Mouse (Mus musculus): ENCODE measurements around the gene Arg1. TPM values are rescaled to one million over a fixed set of nuclear protein-coding genes. Genes with fewer than 3 reads are reported as not detected.

The Arg1 gene
- polyA plus RNA-seq, 1 experiment, result 0.05 TPM

DNA sequence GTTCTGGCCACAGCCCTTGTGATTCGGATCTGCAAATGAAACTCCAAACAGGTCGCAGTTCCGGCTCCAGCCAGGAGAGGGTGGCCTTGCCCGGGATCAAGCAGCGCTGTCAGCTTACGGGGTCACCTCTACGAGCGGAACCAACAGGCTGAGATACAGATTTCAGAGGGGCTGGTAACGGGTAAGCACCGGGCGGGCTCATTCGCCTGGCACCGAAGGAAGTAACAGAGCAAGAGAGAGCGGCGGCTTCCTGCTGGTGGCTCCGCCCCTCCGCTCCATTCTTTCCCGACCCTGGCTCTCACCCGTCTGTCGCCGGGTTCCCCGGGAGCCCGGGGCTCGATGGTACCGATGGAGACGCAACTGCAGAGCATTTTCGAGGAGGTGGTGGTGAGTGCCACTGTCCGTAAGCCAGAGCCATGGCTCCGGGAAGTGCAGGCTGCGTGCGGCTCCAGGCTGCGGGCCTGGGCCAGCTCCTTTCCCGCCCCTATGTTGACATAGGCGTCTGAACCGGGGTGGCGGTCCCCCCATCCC, 57.5 kb downstream of the Arg1 start, which contains the start of gene Med23:
Med23 (plus strand) TSS at position 227 of the 531 bp plus-strand sequence.
- H3ac ChIP-seq (ENCODE audit: control insufficient read depth, insufficient read length, low read depth), result peak within 1 kb of the TSS; percentile 97
- no peaks in the 10 kb centered on the region for H3K27me3 ChIP-seq (ENCODE audit: control insufficient read depth, insufficient read depth, insufficient read length)
- H3K36me3 ChIP-seq (ENCODE audit: control insufficient read depth, insufficient read depth), result peaks cover 25% of the 10 kb centered on the region
- TF ChIP-seq MYOG (IDR thresholded peaks at IDR 0.05; ENCODE audit: control insufficient read depth, extremely low read depth, insufficient read length), result no peak
- no peak for TF ChIP-seq USF1 (IDR thresholded peaks at IDR 0.05; ENCODE audit: low read depth)
- TF ChIP-seq MAX (IDR thresholded peaks at IDR 0.05), result peak; percentile 85
- TF ChIP-seq FOSL1 (IDR thresholded peaks at IDR 0.05; ENCODE audit: insufficient read depth, low read length, poor library complexity, severe bottlenecking), result no peak
- TF ChIP-seq CEBPB (IDR thresholded peaks at IDR 0.05; ENCODE audit: low read depth), result no peak
- TF ChIP-seq MYOD1 (IDR thresholded peaks at IDR 0.05; ENCODE audit: control insufficient read depth, insufficient read length, low read depth), result peak; percentile 22
- peak; percentile 78 for TF ChIP-seq CTCF (IDR thresholded peaks at IDR 0.05; ENCODE audit: control insufficient read depth, insufficient read depth, insufficient read length)
- peaks cover 8% of the 10 kb centered on the region for H3K79me3 ChIP-seq (ENCODE audit: low read depth)
- peaks cover 23% of the 10 kb centered on the region for H3K79me2 ChIP-seq (ENCODE audit: control insufficient read depth, insufficient read depth)
- peak within 1 kb of the TSS; percentile 95 for H3K4me3 ChIP-seq (ENCODE audit: insufficient read depth, poor library complexity, severe bottlenecking)

Small RNA genes within 50 kb of the gene (microRNA-seq; reads per million reads assigned to microRNA genes)
- gene Mir6905 (ENCODE audit: borderline microRNAs expressed), result 0.12 reads per million

Other genes starting within 250 kb of the Arg1 start
- gene Enpp1, start 215.3 kb downstream of the Arg1 start, polyA plus RNA-seq (2012; fragmentation: generic; extraction: Trizol), result 1.3 TPM
- gene Enpp3, start 84.7 kb downstream of the Arg1 start, polyA plus RNA-seq (2012; fragmentation: generic; extraction: Trizol), result 1.4 TPM
- 10.5 TPM for gene Med23, start 57.5 kb downstream of the Arg1 start, polyA plus RNA-seq (2012; fragmentation: generic; extraction: Trizol)

Measured in C2C12 (cell line).